Mouse (Mus musculus): ENCODE measurements around the gene Inpp4b. TPM values are rescaled to one million over a fixed set of nuclear protein-coding genes. Genes with fewer than 3 reads are reported as not detected.

Gene Inpp4b
- polyA plus RNA-seq, 1 experiment = 1.9 TPM

DNA sequence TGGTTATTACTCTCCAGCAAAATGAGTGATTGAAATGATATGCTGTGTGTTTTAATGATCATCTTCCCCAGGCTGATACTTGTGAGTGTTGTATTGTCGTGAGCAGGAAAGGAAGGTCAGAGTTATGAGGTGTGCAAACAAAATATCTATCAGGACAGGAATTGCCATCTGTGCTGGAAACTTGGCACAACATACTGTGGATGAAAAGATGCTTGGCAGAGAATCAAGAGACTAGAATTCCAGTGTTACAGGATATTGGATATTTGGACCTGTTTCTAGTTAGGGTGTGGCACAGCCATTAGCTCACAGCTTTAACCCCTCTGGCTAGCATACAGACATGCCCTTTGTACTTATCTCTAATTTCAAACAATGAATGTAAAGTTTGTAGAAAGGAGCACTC, 507.6 kb downstream of the Inpp4b start:
- Histone ChIP-seq H3K4me1 (ENCODE audit: control insufficient read depth, insufficient read depth, low read length) (no peaks in the 10 kb centered on the region), H3K36me3 (ENCODE audit: control insufficient read depth, insufficient read depth, low read length) (no peaks in the 10 kb centered on the region), H3K27ac (ENCODE audit: insufficient read depth, low read depth, low read length) (no peak overlapping the region), H3K27me3 (replicated peaks; ENCODE audit: control insufficient read depth, insufficient read depth, low read length) (no peaks in the 10 kb centered on the region), H3K4me3 (ENCODE audit: insufficient read depth, low read depth, low read length) (no peak overlapping the region)
- TF ChIP-seq CTCF (conservative IDR thresholded peaks at IDR 0.05; ENCODE audit: insufficient read depth, insufficient read length, low read depth, low read length) (no peak), POLR2A (IDR thresholded peaks at IDR 0.05; ENCODE audit: low read depth, low read length) (no peak)
- DNase-seq = peak; percentile 37
- WGBS = 76% methylated on average over 1 of the region's 1 CpGs

DNA sequence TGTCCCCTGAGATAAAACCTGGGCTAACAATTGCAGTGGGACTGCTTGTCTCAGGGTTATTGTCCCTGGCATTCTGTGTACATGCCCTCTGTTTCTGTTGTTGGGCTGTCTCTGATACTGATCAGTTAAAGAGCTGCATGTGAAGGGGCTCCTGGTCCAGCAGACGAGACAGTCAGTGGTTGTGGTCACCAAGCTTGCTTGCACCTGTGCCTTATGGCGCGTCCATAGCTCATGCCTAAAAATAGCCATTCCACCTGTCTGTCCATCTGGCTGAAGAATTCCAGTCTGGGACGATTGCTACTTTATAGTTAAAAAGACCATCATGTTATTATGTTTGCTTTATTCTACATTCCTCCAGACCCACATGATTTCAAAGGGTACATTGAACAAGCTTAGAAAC, 510.8 kb downstream of the Inpp4b start:
- Histone ChIP-seq H3K27me3 (replicated peaks; ENCODE audit: control insufficient read depth, insufficient read depth, low read length) (no peaks in the 10 kb centered on the region), H3K27ac (ENCODE audit: insufficient read depth, low read depth, low read length) (no peak overlapping the region), H3K4me1 (ENCODE audit: control insufficient read depth, insufficient read depth, low read length) (no peaks in the 10 kb centered on the region), H3K36me3 (ENCODE audit: control insufficient read depth, insufficient read depth, low read length) (no peaks in the 10 kb centered on the region), H3K4me3 (ENCODE audit: insufficient read depth, low read depth, low read length) (no peak overlapping the region)
- 79% methylated on average over 4 of the region's 4 CpGs for WGBS
- TF ChIP-seq POLR2A (IDR thresholded peaks at IDR 0.05; ENCODE audit: low read depth, low read length) = no peak
- no peak for TF ChIP-seq CTCF (conservative IDR thresholded peaks at IDR 0.05; ENCODE audit: insufficient read depth, insufficient read length, low read depth, low read length)
- no peak for DNase-seq

DNA sequence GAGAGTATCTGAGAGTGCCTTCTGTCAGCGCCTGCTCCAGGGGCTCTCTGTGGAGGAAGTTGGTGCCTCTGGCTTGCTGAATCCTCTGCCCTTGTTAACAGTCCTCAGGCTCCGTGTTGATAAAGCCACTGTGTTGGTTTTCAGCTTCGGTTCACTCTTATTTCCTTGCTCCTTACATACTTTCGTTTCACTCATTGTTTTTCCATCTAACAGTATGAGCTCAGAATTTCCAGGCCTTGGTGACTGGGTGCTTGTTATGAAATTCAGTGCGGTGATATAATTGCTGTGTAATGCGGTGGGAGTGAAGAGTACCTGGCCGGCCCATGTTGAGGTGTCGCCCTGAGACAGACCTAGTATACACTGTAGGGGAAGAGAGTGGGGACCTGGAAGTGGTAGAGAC, 512.2 kb downstream of the Inpp4b start:
- DNase-seq = no peak
- TF ChIP-seq POLR2A (IDR thresholded peaks at IDR 0.05; ENCODE audit: low read depth, low read length) = no peak
- TF ChIP-seq CTCF (conservative IDR thresholded peaks at IDR 0.05; ENCODE audit: insufficient read depth, insufficient read length, low read depth, low read length) = no peak
- H3K27me3 ChIP-seq (replicated peaks; ENCODE audit: control insufficient read depth, insufficient read depth, low read length) = no peaks in the 10 kb centered on the region
- 80% methylated on average over 8 of the region's 8 CpGs for WGBS
- H3K4me1 ChIP-seq (ENCODE audit: control insufficient read depth, insufficient read depth, low read length) = no peaks in the 10 kb centered on the region
- H3K4me3 ChIP-seq (ENCODE audit: insufficient read depth, low read depth, low read length) = no peak overlapping the region
- no peak overlapping the region for H3K27ac ChIP-seq (ENCODE audit: insufficient read depth, low read depth, low read length)
- no peaks in the 10 kb centered on the region for H3K36me3 ChIP-seq (ENCODE audit: control insufficient read depth, insufficient read depth, low read length)

DNA sequence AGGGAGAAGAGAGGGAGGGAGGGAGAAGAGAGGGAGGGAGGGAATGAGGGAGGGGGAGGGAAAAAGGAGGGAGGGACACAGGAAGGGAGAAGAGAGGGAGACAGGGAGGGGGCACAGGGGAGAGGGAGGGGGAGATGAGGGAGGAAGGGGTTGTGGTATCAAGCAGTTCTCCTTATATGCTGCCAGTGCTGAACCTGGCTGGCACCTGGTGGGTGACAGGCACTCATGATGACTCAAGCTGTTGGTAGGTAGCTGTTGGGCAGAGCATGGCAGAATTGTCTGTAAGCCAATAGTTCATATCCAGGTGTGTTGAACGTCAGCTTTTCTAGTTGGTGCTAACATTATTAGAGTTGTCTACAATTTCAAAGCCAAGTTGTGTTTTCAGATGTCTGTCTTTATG, 512.7 kb downstream of the Inpp4b start:
- WGBS = 88% methylated on average over 1 of the region's 1 CpGs
- Histone ChIP-seq H3K4me3 (ENCODE audit: insufficient read depth, low read depth, low read length) (no peak overlapping the region), H3K4me1 (ENCODE audit: control insufficient read depth, insufficient read depth, low read length) (no peaks in the 10 kb centered on the region), H3K27ac (ENCODE audit: insufficient read depth, low read depth, low read length) (no peak overlapping the region), H3K36me3 (ENCODE audit: control insufficient read depth, insufficient read depth, low read length) (no peaks in the 10 kb centered on the region), H3K27me3 (replicated peaks; ENCODE audit: control insufficient read depth, insufficient read depth, low read length) (no peaks in the 10 kb centered on the region)
- no peak for DNase-seq
- TF ChIP-seq POLR2A (IDR thresholded peaks at IDR 0.05; ENCODE audit: low read depth, low read length) (no peak), CTCF (conservative IDR thresholded peaks at IDR 0.05; ENCODE audit: insufficient read depth, insufficient read length, low read depth, low read length) (no peak)

DNA sequence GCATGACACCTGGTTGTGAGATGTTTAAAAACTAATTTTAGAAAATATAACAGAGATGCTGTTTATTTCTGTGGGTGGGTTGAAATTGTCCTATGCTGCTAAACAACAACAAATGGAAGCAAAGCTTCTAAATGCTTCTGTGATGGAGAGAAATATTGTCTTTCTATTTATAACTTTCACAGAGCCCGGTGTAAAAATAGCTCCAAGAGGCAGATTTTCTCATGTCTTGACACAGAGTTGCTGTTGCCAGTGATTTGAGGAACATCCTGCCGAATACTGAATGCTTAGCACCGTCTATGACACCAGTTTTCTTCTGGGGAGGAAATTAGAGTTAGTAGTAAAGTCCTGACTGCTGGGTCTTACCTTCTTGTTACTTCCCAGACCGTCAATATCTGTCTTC, 513.8 kb downstream of the Inpp4b start:
- Histone ChIP-seq H3K27me3 (replicated peaks; ENCODE audit: control insufficient read depth, insufficient read depth, low read length) (no peaks in the 10 kb centered on the region), H3K36me3 (ENCODE audit: control insufficient read depth, insufficient read depth, low read length) (no peaks in the 10 kb centered on the region), H3K27ac (ENCODE audit: insufficient read depth, low read depth, low read length) (no peak overlapping the region), H3K4me3 (ENCODE audit: insufficient read depth, low read depth, low read length) (no peak overlapping the region), H3K4me1 (ENCODE audit: control insufficient read depth, insufficient read depth, low read length) (no peaks in the 10 kb centered on the region)
- no peak for DNase-seq
- 57% methylated on average over 4 of the region's 4 CpGs for WGBS
- no peak for TF ChIP-seq POLR2A (IDR thresholded peaks at IDR 0.05; ENCODE audit: low read depth, low read length)
- TF ChIP-seq CTCF (conservative IDR thresholded peaks at IDR 0.05; ENCODE audit: insufficient read depth, insufficient read length, low read depth, low read length) = no peak

DNA sequence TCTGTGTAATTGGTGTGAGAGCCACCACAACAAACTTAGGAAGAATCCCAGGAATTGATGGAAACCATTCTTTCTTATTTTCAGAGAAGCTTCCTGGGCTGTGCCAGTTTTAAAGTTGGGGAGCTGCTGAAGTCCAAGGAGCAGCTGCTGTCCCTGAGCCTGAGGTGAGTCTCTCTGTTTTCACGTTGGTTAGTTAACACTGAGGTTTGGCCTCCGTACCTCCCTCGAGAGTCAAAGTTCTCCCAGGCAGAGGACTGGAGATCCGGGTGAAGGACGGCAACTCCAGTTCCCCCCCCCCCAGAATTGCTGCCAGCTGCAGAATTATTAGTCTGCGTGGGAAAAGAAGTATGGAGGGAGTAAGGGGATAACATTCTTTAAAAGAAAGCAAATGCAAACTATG, 514.3 kb downstream of the Inpp4b start:
- H3K4me3 ChIP-seq (ENCODE audit: insufficient read depth, low read depth, low read length) = no peak overlapping the region
- H3K36me3 ChIP-seq (ENCODE audit: control insufficient read depth, insufficient read depth, low read length) = no peaks in the 10 kb centered on the region
- peak; percentile 53 for DNase-seq
- no peak overlapping the region for H3K27ac ChIP-seq (ENCODE audit: insufficient read depth, low read depth, low read length)
- 31% methylated on average over 6 of the region's 6 CpGs for WGBS
- no peaks in the 10 kb centered on the region for H3K4me1 ChIP-seq (ENCODE audit: control insufficient read depth, insufficient read depth, low read length)
- TF ChIP-seq CTCF (conservative IDR thresholded peaks at IDR 0.05; ENCODE audit: insufficient read depth, insufficient read length, low read depth, low read length) (no peak), POLR2A (IDR thresholded peaks at IDR 0.05; ENCODE audit: low read depth, low read length) (no peak)
- H3K27me3 ChIP-seq (replicated peaks; ENCODE audit: control insufficient read depth, insufficient read depth, low read length) = no peaks in the 10 kb centered on the region

DNA sequence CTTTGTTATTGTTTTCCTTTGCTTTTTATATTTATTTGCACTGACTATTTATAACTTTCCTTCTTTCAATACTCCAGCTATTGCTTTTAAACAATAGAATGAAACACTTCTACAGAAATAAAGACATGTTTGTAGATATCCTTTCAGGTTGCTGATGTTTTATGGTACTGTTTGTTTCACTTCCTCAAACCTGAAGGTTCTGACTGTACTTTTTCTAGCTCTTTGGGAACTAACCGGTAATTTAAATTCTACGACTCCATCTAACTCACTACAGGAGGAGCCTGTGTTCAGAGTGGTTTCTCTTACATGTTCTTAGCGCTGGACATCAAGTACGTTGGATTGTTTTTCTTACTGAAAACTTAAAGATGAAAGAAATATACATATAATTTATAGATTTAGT, 516.0 kb downstream of the Inpp4b start:
- Histone ChIP-seq H3K4me3 (ENCODE audit: insufficient read depth, low read depth, low read length) (no peak overlapping the region), H3K36me3 (ENCODE audit: control insufficient read depth, insufficient read depth, low read length) (no peaks in the 10 kb centered on the region), H3K4me1 (ENCODE audit: control insufficient read depth, insufficient read depth, low read length) (no peaks in the 10 kb centered on the region), H3K27me3 (replicated peaks; ENCODE audit: control insufficient read depth, insufficient read depth, low read length) (no peaks in the 10 kb centered on the region), H3K27ac (ENCODE audit: insufficient read depth, low read depth, low read length) (no peak overlapping the region)
- TF ChIP-seq POLR2A (IDR thresholded peaks at IDR 0.05; ENCODE audit: low read depth, low read length) (no peak), CTCF (conservative IDR thresholded peaks at IDR 0.05; ENCODE audit: insufficient read depth, insufficient read length, low read depth, low read length) (no peak)
- WGBS = 90% methylated on average over 4 of the region's 4 CpGs
- no peak for DNase-seq

DNA sequence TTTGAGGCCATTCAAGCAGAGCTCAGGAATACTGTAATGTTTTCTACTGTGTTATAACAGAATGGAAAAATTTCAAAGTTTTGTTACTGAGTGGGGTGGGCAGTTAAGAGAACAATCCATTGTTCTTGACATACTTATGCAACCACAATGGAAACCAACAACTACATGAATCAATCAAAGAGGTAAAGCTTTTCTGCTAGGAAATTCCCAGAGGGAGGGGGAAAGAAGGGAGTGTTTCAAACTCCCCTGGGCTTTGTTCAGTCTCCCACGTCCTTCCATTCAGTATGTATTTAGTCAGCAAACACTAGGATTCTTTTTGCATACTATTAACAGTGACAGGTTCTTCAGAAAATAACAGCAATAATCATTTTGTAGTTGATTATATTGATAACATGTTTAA, 517.4 kb downstream of the Inpp4b start:
- TF ChIP-seq CTCF (conservative IDR thresholded peaks at IDR 0.05; ENCODE audit: insufficient read depth, insufficient read length, low read depth, low read length) (no peak), POLR2A (IDR thresholded peaks at IDR 0.05; ENCODE audit: low read depth, low read length) (no peak)
- H3K4me3 ChIP-seq (ENCODE audit: insufficient read depth, low read depth, low read length) = no peak overlapping the region
- no peaks in the 10 kb centered on the region for H3K27me3 ChIP-seq (replicated peaks; ENCODE audit: control insufficient read depth, insufficient read depth, low read length)
- H3K36me3 ChIP-seq (ENCODE audit: control insufficient read depth, insufficient read depth, low read length) = no peaks in the 10 kb centered on the region
- no peak overlapping the region for H3K27ac ChIP-seq (ENCODE audit: insufficient read depth, low read depth, low read length)
- H3K4me1 ChIP-seq (ENCODE audit: control insufficient read depth, insufficient read depth, low read length) = no peaks in the 10 kb centered on the region
- no peak for DNase-seq
- WGBS = 48% methylated on average over 1 of the region's 1 CpGs
